Mouse (Mus musculus): ENCODE results near the gene Slc41a2.

The Slc41a2 gene

DNA sequence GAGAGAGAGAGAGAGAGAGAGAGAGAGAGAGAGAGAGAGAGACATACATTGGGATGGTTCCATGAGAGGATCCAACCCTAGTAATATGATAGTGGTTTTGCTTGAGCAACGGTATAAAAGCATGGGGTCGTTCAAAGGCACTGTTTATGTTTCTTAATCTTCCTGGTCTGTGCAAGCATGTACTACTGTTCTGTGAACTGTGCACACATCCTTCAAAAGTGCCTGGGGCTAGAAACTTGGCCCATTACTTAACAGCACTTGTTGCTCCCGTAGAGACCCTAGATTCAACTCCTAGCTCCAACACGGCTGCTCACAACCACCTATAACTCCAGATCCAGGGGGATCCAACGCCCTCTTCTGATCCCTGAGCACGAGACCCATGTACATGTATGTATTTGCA, 17.3 kb downstream of the Slc41a2 start:
- CTCF ChIA-PET: no interaction called here

DNA sequence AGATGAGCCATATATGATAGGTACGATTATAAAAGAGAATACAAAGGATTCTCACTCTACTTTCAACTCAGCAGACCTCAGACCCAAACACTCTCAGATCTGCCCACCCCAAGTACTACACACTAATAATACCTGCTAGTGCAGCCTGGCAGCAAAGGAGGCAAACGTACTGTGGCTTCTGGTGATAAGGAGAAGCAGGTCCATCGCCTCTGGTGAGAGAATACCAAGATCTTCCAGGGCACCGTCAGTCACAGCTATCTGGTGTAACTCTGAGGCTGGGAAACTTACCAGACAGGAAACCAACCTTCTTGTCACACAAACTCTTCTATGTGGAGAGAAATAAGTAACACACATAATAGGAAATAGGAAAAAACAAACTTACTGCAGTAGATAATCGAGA, 24.6 kb downstream of the Slc41a2 start:
- CTCF ChIA-PET: no interaction called here

DNA sequence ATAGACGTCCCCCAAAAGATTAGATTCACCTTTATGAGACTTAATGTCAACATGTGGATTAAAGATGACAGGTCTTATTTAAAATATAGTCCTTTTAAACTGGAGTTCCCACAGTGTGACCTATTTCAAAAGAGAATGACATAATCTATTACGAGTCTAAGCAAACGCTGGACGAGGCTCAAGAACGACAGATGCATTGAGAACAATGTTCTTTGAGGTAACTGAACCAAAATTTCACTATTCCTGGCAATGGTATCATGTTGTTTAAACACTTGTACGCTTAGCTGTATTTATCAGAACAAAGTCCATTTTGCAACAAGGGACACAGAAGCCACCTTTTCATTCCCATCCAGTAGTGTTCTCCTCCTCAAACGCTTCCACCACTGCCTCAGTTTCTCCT, 27.3 kb downstream of the Slc41a2 start:
- CTCF ChIA-PET: no interaction called here

DNA sequence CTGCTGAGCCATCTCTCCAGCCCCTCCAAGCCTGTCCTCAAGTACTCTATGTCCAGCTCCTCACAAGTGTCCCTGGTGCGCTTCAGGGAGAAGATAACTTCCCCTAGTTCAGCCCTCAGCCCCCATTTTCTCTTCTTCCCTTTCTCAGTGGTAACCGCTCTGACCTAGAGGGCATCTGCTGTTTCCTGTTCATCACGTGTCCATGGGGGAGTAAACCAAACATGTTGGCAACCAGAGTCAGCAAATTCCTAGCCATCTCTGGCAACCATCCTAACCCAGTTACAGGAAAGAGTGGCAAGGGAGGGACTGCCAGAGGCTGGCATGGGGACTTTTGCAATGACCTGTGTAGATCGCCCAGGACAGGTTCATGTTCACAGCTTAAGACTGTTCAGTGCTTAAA, 36.0 kb downstream of the Slc41a2 start:
- CTCF ChIA-PET: no interaction called here

DNA sequence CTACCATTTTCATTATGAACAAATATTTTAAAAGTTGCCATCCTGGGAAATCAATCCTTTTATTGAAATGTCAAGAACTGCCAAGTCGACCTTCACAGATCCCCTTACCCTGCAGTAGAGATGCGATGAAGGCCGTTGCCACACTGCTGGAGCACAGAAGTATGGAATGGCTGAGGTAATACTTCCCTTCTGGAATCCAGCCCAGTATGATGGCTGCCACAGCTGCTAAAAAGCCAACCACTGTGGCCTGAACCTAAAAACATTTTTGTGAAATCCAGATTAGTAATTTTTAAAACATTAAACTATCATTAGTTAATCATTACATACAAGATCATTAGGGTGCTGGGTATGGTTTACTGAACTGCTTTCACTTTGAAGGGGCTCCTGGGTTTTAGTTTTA, 36.6 kb downstream of the Slc41a2 start:
- CTCF ChIA-PET: no interaction called here

DNA sequence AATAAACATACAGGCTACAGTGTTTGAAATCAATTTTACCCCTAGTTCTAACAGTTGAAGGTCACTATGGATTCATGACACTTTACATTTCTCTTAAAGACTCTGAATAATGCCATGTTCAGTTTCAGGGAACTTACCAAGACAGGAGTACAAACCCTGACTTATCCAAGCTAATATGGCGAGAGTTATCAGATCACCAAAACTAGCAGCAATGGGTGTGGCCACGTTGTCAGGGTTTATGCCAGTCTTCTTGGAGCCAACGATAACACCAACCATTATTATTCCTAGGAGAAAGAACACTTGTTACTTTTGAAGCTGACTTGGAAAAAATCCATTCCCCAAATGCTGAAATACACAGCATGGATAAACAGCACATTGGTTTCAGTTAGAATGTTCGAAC, 40.7 kb downstream of the Slc41a2 start:
- CTCF ChIA-PET: no interaction called here

DNA sequence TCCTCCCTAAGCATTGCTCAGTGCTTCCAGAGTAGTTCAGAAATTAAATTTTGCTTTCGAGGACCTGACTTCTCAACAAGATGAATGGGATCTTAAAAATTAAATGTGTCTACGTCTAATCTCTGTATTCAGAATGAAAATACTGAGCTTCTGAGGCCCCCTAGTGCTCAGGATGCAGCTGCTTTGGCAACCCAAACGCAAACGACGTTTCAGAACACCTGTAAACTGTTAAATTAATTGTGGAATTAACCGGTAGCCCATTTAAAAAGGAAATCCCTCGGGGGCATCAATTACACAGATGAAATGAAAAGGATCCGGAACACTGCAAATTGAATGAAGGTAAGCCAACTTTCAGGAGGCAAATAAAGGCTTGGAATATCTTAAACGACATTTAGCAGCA, 42.9 kb downstream of the Slc41a2 start:
- CTCF ChIA-PET: interaction anchor here (0.6 kb wide), 1 partner anchor 68 kb away, joined by 11 read pairs; no protein-coding TSS in a partner anchor

DNA sequence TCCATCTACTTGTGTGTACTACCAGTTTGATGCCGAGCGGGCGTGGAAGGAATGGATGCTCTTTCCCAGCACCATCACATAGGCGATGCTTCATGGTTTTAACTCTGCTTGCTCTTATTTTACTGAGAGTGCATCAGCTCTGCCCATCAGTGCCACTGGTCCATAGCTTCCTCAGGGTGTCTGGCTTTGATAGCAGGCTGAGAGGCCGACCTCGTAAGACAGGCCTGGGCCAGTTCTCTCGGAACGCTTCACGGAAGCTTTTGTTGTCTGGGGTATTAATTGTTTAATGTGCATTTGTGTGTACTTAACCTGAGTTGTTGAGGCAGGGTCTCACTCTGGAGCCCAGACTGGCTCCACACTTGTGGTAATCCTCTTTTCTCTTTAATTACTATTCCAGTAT, 44.3 kb downstream of the Slc41a2 start:
- CTCF ChIA-PET: no interaction called here

DNA sequence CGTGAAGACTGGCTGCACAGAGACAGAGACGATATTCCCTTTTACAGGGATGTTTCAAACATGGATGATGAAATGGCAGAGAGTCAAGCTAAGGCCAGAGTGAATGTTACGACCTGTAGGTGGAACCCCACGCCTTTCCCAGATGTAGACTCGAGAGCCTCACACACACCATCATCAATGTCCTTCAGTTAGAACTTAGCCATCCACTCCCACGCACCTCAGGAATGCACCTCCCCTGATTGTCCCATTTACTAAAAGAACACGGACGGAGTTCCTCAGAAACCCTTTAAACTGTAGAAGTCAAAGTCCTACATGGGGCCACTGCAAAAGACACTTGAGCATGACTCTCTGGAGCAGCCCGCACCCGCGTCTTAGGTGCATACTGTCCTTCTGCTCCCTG, 46.0 kb downstream of the Slc41a2 start:
- CTCF ChIA-PET: no interaction called here

DNA sequence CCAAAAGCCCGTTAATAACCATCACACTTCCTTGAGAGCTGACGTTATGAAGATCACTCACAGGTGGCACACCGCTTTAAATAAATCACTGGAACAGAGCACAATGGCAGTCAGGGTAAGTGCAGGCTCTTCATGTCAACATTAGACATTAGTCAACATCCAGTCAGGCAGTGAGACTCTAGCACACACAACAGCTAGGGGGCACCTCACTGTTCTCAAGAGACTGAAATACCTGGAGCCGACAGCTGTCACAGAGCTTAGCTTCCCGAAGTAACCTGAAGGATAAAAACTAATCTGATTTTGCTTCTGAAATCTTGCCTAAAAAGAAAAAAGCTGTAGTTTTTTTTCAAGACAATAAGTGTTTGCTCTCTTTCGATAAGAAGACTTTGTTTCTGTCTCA, 49.9 kb downstream of the Slc41a2 start:
- CTCF ChIA-PET: no interaction called here

DNA sequence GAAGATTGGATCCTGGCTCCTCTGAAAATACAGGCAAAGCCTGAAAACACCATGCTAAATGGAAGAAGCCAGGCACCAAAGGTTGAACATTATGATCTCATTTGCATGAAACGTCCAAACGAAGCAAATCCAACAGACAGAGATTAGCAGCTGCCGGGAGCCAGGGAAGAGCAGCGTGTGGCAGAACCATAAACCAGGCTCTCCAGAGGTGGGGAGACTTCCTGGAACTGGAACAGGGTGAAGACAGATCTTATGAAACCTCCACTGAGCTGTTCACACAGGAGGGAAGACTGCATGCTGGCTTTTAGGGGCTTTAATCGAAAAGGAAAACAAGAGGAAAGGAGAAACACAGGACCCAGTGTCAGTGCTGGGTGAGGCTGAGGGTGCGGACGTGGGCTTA, 51.3 kb downstream of the Slc41a2 start:
- CTCF ChIA-PET: no interaction called here

DNA sequence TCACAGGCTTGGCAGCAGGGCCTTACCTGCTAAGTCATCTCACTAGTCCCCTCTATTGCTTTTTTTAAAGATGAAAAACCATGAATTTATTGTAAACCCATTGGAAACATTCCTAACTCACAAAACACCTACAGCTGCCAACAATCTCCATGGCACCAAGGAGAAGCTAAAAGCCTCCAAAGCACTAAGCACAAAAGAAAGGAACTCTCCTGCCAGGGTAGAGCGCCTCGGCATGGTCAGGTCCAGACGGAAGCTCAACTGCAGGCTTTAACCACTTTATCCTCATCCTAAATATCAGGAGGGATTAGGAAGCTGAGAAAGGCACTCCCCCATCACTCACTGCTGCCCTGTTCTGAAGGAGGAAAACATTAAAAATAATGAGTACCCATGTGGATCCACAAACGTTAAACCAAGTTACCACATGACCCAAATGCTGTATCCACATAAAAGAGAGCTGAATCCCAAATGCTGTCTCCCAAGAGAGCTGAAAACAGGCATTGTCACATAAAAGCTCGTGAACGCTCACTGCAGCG, 51.9 kb downstream of the Slc41a2 start:
- CTCF ChIA-PET: no interaction called here

DNA sequence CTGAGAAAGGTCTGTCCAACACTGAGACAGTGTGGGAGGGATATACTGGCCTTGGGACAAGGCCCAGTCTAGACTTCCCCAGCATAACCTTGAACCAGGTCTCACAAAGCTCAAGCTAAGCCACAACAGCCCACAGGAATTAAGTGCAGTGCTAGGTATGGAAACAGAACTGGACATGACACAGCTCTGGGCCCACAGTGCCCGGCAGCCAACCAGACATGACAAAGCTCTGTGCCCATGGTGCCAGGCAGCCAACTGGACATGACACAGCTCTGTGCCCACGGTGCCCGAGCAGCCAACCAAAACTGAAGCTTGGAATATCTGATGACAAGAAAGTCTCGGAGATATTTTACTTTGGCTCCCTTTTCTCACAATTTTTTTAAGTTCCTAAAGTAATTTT, 52.8 kb downstream of the Slc41a2 start:
- CTCF ChIA-PET: interaction anchor here (0.6 kb wide), 1 partner anchor 49 kb away, joined by 3 read pairs; no protein-coding TSS in a partner anchor

DNA sequence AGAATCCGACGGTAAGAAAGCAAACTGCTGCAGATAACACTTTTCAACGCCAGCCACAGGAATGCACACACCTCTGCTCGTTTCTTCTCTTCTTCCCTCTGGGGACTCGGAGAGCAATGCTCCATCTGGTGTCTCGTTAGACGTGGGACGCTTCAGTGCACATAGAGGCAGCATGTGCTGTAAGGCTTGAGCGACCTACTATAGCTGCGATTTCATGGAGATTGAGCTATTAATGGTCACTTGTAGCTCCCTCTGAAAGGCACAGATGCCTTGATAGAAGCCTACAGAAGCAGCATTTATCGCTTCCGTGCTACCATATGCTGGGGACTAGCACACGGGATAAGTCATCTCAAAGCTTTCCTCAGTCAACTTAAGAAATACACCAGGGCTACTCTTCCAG, 71.0 kb downstream of the Slc41a2 start:
- CTCF ChIA-PET: no interaction called here

DNA sequence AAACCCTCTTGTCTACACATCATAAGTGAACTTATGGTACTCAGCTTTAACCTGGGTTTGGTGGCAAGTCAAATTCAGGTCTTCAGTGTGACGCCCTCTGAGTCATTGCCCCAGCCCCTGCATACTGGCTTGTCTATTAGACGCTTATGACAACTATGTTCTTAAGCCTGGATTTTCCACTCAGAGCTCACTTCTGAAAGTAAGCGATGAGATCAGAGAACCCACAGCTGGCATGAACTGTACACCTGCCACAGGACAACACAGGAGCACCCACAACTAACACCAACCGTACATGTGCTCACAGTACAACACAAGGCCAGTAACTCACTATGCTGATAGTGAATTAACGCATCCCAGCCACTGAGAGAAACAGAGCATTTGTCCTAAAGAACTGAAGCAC, 71.4 kb downstream of the Slc41a2 start:
- CTCF ChIA-PET: no interaction called here

DNA sequence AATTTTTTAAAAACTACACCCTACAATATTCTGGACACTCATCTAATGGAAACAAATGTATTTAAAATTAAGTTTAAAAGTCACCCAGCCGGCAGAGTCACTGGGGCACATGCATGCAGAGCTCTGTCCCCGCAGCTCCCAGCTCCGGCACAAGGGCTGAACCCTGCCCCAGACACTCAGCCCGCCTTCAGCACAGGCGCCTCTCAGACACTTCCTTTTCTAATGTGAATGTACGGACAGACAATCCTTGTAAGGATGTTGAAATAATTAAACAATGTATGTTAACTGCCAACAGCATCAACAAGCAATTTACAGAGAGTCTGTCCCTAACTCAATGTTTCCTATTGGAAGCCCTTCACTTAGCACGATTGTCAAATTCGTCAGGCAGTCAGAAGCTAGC, 73.0 kb downstream of the Slc41a2 start:
- CTCF ChIA-PET: no interaction called here

DNA sequence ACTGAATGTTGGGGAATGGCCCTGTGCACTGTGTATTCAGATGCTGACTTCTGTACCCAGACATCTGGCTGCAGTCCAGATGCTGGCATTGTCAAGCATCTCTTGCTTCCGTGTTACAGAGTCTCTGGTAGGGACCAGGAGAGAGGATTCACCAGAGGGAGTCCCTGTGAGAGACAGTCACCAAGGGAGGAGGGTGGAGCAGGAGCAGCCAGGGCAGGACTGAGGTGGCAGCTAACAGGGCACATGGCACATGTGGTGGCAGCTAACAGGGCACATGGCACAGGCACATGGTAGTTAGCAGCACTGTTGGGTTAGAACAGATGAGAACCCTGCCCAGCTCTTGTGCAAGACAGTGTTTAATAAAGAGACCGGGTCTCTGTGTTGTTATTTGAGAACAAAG, 73.6 kb downstream of the Slc41a2 start:
- CTCF ChIA-PET: no interaction called here

DNA sequence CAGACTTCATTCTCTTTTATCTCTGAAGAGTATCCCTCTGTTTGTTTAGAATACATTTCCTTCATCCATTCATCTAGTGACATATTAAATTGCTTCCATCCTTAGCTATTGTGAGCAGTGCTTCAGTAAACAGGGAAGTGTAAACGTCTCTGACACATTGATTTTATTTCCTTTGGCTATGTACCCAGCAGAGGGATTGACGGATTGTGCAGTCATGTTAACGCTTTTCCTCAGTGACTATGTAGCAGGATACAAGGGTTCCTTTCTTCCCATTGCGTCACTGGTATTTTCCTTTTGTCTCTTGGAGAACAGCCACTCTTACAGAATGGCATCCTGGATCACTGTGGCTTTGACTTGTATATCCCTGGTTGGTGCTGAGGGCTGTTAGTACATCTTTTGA, 76.4 kb downstream of the Slc41a2 start:
- CTCF ChIA-PET: no interaction called here

DNA sequence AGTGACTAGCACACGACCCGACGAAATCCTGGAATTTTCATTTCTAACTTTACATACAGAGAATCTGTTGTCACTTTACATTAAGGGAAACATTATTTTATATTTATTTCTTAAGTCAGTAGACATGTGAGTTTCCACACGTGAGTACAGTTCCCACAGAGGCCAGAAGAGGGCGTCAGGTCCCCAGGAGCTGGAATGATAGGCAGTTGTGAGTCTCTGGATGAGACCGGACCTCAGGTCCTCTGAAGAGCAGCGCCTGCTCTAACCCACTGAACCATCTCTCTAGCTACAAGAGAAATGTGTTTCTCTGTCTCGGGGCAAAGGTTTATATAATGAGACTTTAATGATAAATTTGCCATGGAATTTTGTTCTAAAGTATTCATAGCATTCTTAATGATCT, 86.3 kb downstream of the Slc41a2 start:
- CTCF ChIA-PET: no interaction called here

DNA sequence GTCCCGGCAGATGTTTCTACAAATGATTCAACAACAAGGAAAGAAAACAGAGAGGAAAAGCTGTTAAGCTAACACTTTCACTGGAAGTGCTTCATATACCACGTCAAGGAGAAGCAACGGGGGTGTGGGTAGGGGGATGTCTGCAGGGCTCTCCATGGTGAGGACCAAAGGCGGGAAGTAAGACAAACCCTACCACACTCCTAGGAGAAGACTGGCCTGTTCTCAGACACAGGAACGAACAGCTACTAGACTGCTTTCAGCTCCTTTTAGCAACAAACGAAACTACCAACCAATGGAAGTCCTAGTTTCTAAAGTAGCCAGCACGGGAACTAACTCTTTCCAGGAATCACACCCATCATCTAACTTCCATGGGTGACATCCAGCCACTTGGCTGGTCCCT, 89.6 kb downstream of the Slc41a2 start:
- CTCF ChIA-PET: interaction anchor here (0.6 kb wide), 1 partner anchor 899 kb away, joined by 6 read pairs; no protein-coding TSS in a partner anchor

DNA sequence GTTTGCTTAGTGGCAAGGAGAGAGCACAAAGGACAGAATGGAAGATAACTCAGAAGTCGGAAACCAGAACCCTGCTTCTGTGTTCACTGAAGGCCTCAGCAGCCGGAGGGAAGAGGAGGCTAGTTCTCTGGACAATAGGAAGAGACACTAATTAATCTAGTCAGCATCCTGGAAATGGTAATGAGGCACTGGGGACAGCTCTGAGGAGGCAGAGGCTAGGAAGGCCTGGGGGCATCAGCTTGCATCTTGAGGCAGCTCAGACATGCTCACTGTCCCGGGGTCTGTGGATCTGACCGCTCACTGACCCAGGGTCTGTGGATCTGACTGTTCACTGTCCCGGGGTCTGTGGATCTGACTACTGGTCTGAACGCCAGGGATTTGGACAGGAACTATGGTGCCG, 92.0 kb downstream of the Slc41a2 start:
- CTCF ChIA-PET: no interaction called here

DNA sequence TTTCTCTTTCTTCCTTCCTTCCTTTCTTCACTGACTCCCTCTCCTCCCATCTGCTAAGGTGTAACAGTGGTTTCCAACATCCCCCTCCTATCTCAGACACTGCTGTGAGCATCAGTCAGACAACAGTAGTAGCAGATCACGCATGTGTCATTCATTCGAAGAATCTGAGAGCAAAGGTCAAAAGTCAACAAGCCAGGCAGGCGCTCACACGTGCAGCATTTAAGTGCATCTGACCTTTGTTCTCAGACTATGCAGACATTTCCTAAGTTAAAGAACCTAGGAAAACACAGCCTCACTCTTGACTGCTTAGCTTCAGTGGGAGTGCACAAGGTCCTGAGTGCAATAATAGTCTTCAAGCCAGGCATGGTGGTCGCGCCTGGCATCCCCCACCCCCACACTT, 93.6 kb downstream of the Slc41a2 start:
- CTCF ChIA-PET: no interaction called here

DNA sequence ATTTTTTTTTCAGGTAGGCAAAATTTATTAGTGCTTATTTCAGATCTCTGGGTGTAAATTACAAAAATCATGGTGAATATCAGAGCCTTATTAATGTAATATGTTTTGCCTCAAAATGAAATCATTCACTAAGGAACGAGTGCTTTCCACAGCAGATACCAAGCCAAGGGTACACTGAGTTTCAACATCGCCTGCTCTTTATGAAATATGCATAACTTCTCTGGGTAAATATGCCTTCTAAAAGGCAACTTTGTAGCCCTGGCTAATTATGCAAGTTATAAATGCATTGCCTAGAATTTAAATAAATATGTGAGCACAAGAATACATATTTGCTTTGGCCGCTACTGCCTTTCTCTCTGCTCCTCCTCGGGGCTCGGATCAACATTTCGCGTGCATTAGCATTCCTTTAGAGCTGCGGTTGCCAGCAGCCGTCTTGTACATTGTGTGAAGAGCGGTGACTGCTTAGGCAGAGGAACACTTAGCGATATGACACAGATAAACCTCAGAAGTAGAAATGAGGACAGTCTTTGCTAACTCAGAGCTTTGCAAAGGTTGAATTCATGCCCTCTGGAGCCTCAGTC, 95.5 kb downstream of the Slc41a2 start:
- CTCF ChIA-PET: no interaction called here

DNA sequence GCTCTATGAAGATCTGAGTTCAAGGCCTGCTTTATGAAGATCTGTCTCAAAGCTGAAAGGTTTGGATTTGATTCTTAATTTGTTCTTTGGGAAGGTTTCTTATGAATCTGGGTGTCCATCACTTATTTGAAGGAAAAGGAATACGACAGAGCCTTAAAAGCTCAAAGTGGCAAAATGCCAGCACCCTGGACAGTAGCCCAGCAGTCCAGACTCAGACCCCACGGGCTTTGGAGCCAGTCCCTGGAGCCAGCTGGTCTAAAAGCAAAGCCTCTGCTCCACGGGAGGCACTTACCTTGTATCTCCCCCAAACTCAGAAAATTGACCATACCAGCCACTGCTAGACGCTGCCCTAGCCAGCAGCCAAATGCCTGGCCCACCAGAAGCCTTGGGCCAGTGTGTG, 103.3 kb downstream of the Slc41a2 start:
- CTCF ChIA-PET: no interaction called here

DNA sequence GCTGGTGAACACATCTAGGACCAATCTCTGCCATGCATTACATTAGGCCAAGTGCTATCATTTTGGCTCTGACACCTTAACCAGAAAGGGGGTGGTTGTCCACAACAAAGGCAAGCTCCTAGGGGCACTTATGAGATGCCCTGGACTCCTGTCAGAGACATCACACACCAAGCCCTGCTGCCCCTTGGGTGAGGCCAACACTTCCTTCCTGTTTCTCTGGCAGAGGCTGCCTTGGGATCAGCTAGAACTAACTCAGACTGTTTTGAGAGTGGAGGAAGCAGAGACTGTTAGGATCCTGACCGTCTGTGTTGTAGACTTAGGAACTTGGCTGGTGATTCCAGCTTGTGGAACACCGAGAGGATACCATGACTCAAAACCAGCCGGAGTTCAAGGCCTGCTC, 103.7 kb downstream of the Slc41a2 start:
- CTCF ChIA-PET: no interaction called here
